Mouse (Mus musculus) spleen, adult 2 months (tissue): ENCODE results near the gene Morf4l1.

Experiments used
- CTCF ChIP-seq: fragments of 200-500 bp; IDR thresholded peaks from 2 replicates; pipeline ENCODE4 v1.5.1; 2011; ENCODE audit warnings: mild to moderate bottlenecking, inconsistent platforms; ENCODE audit not compliant: insufficient read depth, insufficient read length, insufficient replicate concordance; ENCODE audit errors: extremely low read depth
- POLR2A ChIP-seq: fragments of 200-500 bp; IDR thresholded peaks from 2 replicates; pipeline ENCODE4 v1.6.1; 2011; ENCODE audit warnings: low read depth, low read length, inconsistent platforms

- TF ChIP-seq POLR2A (no peak), CTCF (no peak)
Observed at GRCm38 (mm10) chr9:90109386-90109785, 5.2 kb downstream of the Morf4l1 start.
